Mouse (Mus musculus): Measurements from ENCODE around the gene Pigo.
"Not testable (repeated sequence)": the region's sequence is repeated elsewhere in the genome, so short reads cannot be mapped to it uniquely, and the experiment has no call there.

- not testable (repeated sequence) for TF ChIP-seq POLR2A (IDR thresholded peaks at IDR 0.05; ENCODE audit: borderline replicate concordance, insufficient read depth, low read length); CTCF (IDR thresholded peaks at IDR 0.05; ENCODE audit: borderline replicate concordance, insufficient read depth, low read depth, low read length)
Observed at GRCm38 (mm10) chr4:42980467-42980866, 45.2 kb downstream of the Pigo start.

All from cerebellum, adult 2 months (tissue).